Mouse (Mus musculus): ENCODE results near the gene Slc1a2. TPM values are rescaled to one million over a fixed set of nuclear protein-coding genes. Genes with fewer than 3 reads are reported as not detected.
A peak's percentile ranks its signal among the peaks of the same experiment; 100 is the strongest.

The Slc1a2 gene
- polyA plus RNA-seq, 1 experiment from 2014 or later, result 1.1 TPM

- no peak overlapping the region for H3K4me3 ChIP-seq (replicated peaks)
- H3K27ac ChIP-seq (replicated peaks), result no peak overlapping the region
- no peak overlapping the region for H3K4me2 ChIP-seq
- no peak overlapping the region for H3K9ac ChIP-seq
- H3K4me1 ChIP-seq (replicated peaks), result no peaks in the 10 kb centered on the region
- ATAC-seq (ENCODE audit: insufficient read depth), result no peak
- WGBS (ENCODE audit: insufficient replicate concordance), result 56% methylated on average over 2 of the region's 2 CpGs
- H3K27me3 ChIP-seq, result peaks cover 18% of the 10 kb centered on the region
- H3K9me3 ChIP-seq (replicated peaks), result no peaks in the 10 kb centered on the region
- no peaks in the 10 kb centered on the region for H3K36me3 ChIP-seq (replicated peaks)
These were observed 55.9 kb downstream of the Slc1a2 start for GRCm38 (mm10) chr2:102714320-102714719.

- no peak overlapping the region for H3K9ac ChIP-seq
- no peak overlapping the region for H3K4me3 ChIP-seq (replicated peaks)
- H3K4me1 ChIP-seq (replicated peaks), result no peaks in the 10 kb centered on the region
- no peaks in the 10 kb centered on the region for H3K9me3 ChIP-seq (replicated peaks)
- H3K36me3 ChIP-seq (replicated peaks), result no peaks in the 10 kb centered on the region
- WGBS (ENCODE audit: insufficient replicate concordance), result 10% methylated on average over 1 of the region's 1 CpGs
- H3K27ac ChIP-seq (replicated peaks), result no peak overlapping the region
- peak; percentile 42; the same call in 1 of the 2 replicates for ATAC-seq (ENCODE audit: insufficient read depth)
- peaks cover 18% of the 10 kb centered on the region for H3K27me3 ChIP-seq
- H3K4me2 ChIP-seq, result no peak overlapping the region
These were observed 57.3 kb downstream of the Slc1a2 start for GRCm38 (mm10) chr2:102715754-102716153.

- Histone ChIP-seq H3K4me3 (replicated peaks) (no peak overlapping the region), H3K4me1 (replicated peaks) (no peaks in the 10 kb centered on the region), H3K4me2 (no peak overlapping the region), H3K27ac (replicated peaks) (no peak overlapping the region), H3K36me3 (replicated peaks) (no peaks in the 10 kb centered on the region), H3K27me3 (no peaks in the 10 kb centered on the region), H3K9ac (no peak overlapping the region), H3K9me3 (replicated peaks) (no peaks in the 10 kb centered on the region)
- WGBS (ENCODE audit: insufficient replicate concordance), result 45% methylated on average over 2 of the region's 2 CpGs
- no peak for ATAC-seq (ENCODE audit: insufficient read depth)
These were observed 63.4 kb downstream of the Slc1a2 start for GRCm38 (mm10) chr2:102721859-102722258.

GRCm38 (mm10) chr2:102725054-102725453, 66.6 kb downstream of the Slc1a2 start:
- no peak overlapping the region for H3K4me2 ChIP-seq
- 62% methylated on average over 3 of the region's 3 CpGs for WGBS (ENCODE audit: insufficient replicate concordance)
- H3K4me3 ChIP-seq (replicated peaks), result no peak overlapping the region
- H3K9ac ChIP-seq, result no peak overlapping the region
- H3K36me3 ChIP-seq (replicated peaks), result no peaks in the 10 kb centered on the region
- no peak for ATAC-seq (ENCODE audit: insufficient read depth)
- no peaks in the 10 kb centered on the region for H3K4me1 ChIP-seq (replicated peaks)
- H3K9me3 ChIP-seq (replicated peaks), result no peaks in the 10 kb centered on the region
- no peaks in the 10 kb centered on the region for H3K27me3 ChIP-seq
- H3K27ac ChIP-seq (replicated peaks), result no peak overlapping the region

GRCm38 (mm10) chr2:102730386-102730785, 71.9 kb downstream of the Slc1a2 start:
- Histone ChIP-seq H3K9ac (no peak overlapping the region), H3K4me2 (no peak overlapping the region), H3K27ac (replicated peaks) (no peak overlapping the region), H3K27me3 (no peaks in the 10 kb centered on the region), H3K4me3 (replicated peaks) (no peak overlapping the region), H3K9me3 (replicated peaks) (no peaks in the 10 kb centered on the region), H3K4me1 (replicated peaks) (0 out of 2 replicates have a peak, but pooled peaks cover 5% of the 10 kb centered on the region), H3K36me3 (replicated peaks) (no peaks in the 10 kb centered on the region)
- no peak for ATAC-seq (ENCODE audit: insufficient read depth)
- 60% methylated on average over 5 of the region's 5 CpGs for WGBS (ENCODE audit: insufficient replicate concordance)

GRCm38 (mm10) chr2:102730788-102731187, 72.3 kb downstream of the Slc1a2 start:
- ATAC-seq (ENCODE audit: insufficient read depth), result no peak
- WGBS (ENCODE audit: insufficient replicate concordance), result 76% methylated on average over 8 of the region's 8 CpGs
- no peak overlapping the region for H3K9ac ChIP-seq

GRCm38 (mm10) chr2:102733128-102733527, 74.7 kb downstream of the Slc1a2 start:
- no peaks in the 10 kb centered on the region for H3K9me3 ChIP-seq (replicated peaks)
- no peaks in the 10 kb centered on the region for H3K27me3 ChIP-seq
- 0 out of 2 replicates have a peak, but pooled peaks cover 5% of the 10 kb centered on the region for H3K4me1 ChIP-seq (replicated peaks)
- H3K36me3 ChIP-seq (replicated peaks), result no peaks in the 10 kb centered on the region
- no peak overlapping the region for H3K27ac ChIP-seq (replicated peaks)
- no peak for ATAC-seq (ENCODE audit: insufficient read depth)
- WGBS (ENCODE audit: insufficient replicate concordance), result 77% methylated on average over 4 of the region's 4 CpGs
- no peak overlapping the region for H3K4me3 ChIP-seq (replicated peaks)
- no peak overlapping the region for H3K4me2 ChIP-seq
- H3K9ac ChIP-seq, result no peak overlapping the region

More at GRCm38 (mm10) chr2:102730788-102731187, 72.3 kb downstream of the Slc1a2 start:
- 0 out of 2 replicates have a peak, but pooled peaks cover 5% of the 10 kb centered on the region for H3K4me1 ChIP-seq (replicated peaks)
- no peak overlapping the region for H3K4me3 ChIP-seq (replicated peaks)
- no peaks in the 10 kb centered on the region for H3K36me3 ChIP-seq (replicated peaks)
- no peak overlapping the region for H3K4me2 ChIP-seq
- H3K9me3 ChIP-seq (replicated peaks), result no peaks in the 10 kb centered on the region
- H3K27ac ChIP-seq (replicated peaks), result no peak overlapping the region
- H3K27me3 ChIP-seq, result no peaks in the 10 kb centered on the region

- no peaks in the 10 kb centered on the region for H3K9me3 ChIP-seq (replicated peaks)
- no peak overlapping the region for H3K4me2 ChIP-seq
- 0 out of 2 replicates have a peak, but pooled peaks cover 5% of the 10 kb centered on the region for H3K4me1 ChIP-seq (replicated peaks)
- H3K9ac ChIP-seq, result no peak overlapping the region
- H3K27me3 ChIP-seq, result no peaks in the 10 kb centered on the region
- no peak overlapping the region for H3K4me3 ChIP-seq (replicated peaks)
- no peak for ATAC-seq (ENCODE audit: insufficient read depth)
- 52% methylated on average over 3 of the region's 3 CpGs for WGBS (ENCODE audit: insufficient replicate concordance)
- no peak overlapping the region for H3K27ac ChIP-seq (replicated peaks)
- H3K36me3 ChIP-seq (replicated peaks), result no peaks in the 10 kb centered on the region
These were observed 75.6 kb downstream of the Slc1a2 start for GRCm38 (mm10) chr2:102734055-102734454.

GRCm38 (mm10) chr2:102735031-102735430, 76.6 kb downstream of the Slc1a2 start:
- Histone ChIP-seq H3K36me3 (replicated peaks) (no peaks in the 10 kb centered on the region), H3K9me3 (replicated peaks) (no peaks in the 10 kb centered on the region), H3K4me3 (replicated peaks) (no peak overlapping the region), H3K27ac (replicated peaks) (no peak overlapping the region), H3K4me2 (no peak overlapping the region), H3K4me1 (replicated peaks) (0 out of 2 replicates have a peak, but pooled peaks cover 5% of the 10 kb centered on the region), H3K27me3 (no peaks in the 10 kb centered on the region; the same call in 1 of the 2 replicates), H3K9ac (no peak overlapping the region)
- WGBS (ENCODE audit: insufficient replicate concordance), result 43% methylated on average over 2 of the region's 2 CpGs
- no peak for ATAC-seq (ENCODE audit: insufficient read depth)

GRCm38 (mm10) chr2:102735811-102736210, 77.4 kb downstream of the Slc1a2 start:
- Histone ChIP-seq H3K36me3 (replicated peaks) (no peaks in the 10 kb centered on the region), H3K9ac (no peak overlapping the region), H3K4me2 (no peak overlapping the region), H3K27ac (replicated peaks) (no peak overlapping the region), H3K4me1 (replicated peaks) (0 out of 2 replicates have a peak, but pooled peaks cover 5% of the 10 kb centered on the region), H3K9me3 (replicated peaks) (no peaks in the 10 kb centered on the region), H3K4me3 (replicated peaks) (no peak overlapping the region), H3K27me3 (no peaks in the 10 kb centered on the region; the same call in 1 of the 2 replicates)
- no peak for ATAC-seq (ENCODE audit: insufficient read depth)
- WGBS (ENCODE audit: insufficient replicate concordance), result 89% methylated on average over 9 of the region's 9 CpGs

GRCm38 (mm10) chr2:102736490-102736889, 78.0 kb downstream of the Slc1a2 start:
- Histone ChIP-seq H3K27ac (replicated peaks) (no peak overlapping the region), H3K27me3 (no peaks in the 10 kb centered on the region; the same call in 1 of the 2 replicates), H3K4me1 (replicated peaks) (0 out of 2 replicates have a peak, but pooled peaks cover 5% of the 10 kb centered on the region), H3K9ac (no peak overlapping the region), H3K9me3 (replicated peaks) (no peaks in the 10 kb centered on the region), H3K36me3 (replicated peaks) (no peaks in the 10 kb centered on the region), H3K4me3 (replicated peaks) (no peak overlapping the region), H3K4me2 (no peak overlapping the region)
- ATAC-seq (ENCODE audit: insufficient read depth), result no peak
- WGBS (ENCODE audit: insufficient replicate concordance), result 64% methylated on average over 5 of the region's 5 CpGs

- 0 out of 2 replicates have a peak, but pooled peaks cover 5% of the 10 kb centered on the region for H3K4me1 ChIP-seq (replicated peaks)
- H3K4me2 ChIP-seq, result no peak overlapping the region
- H3K27me3 ChIP-seq, result no peaks in the 10 kb centered on the region; the same call in 1 of the 2 replicates
- no peak for ATAC-seq (ENCODE audit: insufficient read depth)
- no peaks in the 10 kb centered on the region for H3K36me3 ChIP-seq (replicated peaks)
- H3K4me3 ChIP-seq (replicated peaks), result no peak overlapping the region
- no peak overlapping the region for H3K9ac ChIP-seq
- 41% methylated on average over 1 of the region's 1 CpGs for WGBS (ENCODE audit: insufficient replicate concordance)
- H3K9me3 ChIP-seq (replicated peaks), result no peaks in the 10 kb centered on the region
- no peak overlapping the region for H3K27ac ChIP-seq (replicated peaks)
These were observed 80.4 kb downstream of the Slc1a2 start for GRCm38 (mm10) chr2:102738852-102739251.

All from liver, embryonic 15.5 days (tissue).